Mouse (Mus musculus) bone marrow, adult 2 months (tissue): Measurements from ENCODE around the gene Rcan2.

ENCODE experiments used
- CTCF ChIP-seq: fragments of 200-500 bp; IDR thresholded peaks from 2 replicates; pipeline ENCODE4 v1.5.1; 2011; ENCODE audit warnings: low read length, control low read depth; ENCODE audit not compliant: control insufficient read depth, insufficient read depth
- POLR2A ChIP-seq: fragments of 200-500 bp; IDR thresholded peaks from 2 replicates; pipeline ENCODE4 v1.6.1; 2011; ENCODE audit warnings: low read depth, mild to moderate bottlenecking, control low read depth, low read length, borderline replicate concordance; ENCODE audit not compliant: control insufficient read depth

DNA sequence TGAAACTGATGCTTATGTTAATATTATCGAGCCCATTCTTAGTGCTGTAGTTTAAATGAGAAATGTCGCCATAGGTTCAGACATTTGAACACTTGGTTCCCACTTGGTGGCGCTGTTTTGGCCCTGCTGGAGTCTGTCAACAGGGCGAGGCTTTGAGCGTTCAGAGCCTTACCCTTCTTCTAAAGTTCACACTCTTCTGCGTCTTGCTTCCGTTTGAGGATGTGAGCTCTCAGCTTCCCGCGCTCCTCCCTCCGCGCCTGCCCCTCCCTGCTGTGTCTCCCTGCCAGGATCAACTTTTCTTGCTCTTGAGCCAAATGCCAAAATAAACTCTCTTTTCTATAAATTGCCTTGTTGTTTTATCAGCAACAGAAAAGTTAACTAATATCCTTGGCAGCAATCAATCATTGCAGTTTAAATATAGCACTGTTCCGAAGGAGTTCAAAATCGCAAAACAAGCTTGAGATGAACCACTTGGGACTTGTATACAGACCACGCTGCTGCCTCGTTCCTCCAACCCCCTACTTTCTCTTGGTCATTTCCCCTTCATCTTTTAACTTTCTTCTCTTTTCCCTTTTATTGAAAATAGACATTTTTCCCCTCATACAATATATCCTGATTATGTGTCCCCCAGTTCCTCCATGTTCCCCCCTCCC, 42.4 kb upstream of the Rcan2 start:
- TF ChIP-seq CTCF, result no peak
- TF ChIP-seq POLR2A, result no peak
